Mouse (Mus musculus): ENCODE data around the gene Dcaf8. TPM values are rescaled to one million over a fixed set of nuclear protein-coding genes. Genes with fewer than 3 reads are reported as not detected.

Dcaf8 gene
- total and polyA plus RNA-seq, 3 experiments = 31.7 to 49.0 (median 45.8) TPM

DNA sequence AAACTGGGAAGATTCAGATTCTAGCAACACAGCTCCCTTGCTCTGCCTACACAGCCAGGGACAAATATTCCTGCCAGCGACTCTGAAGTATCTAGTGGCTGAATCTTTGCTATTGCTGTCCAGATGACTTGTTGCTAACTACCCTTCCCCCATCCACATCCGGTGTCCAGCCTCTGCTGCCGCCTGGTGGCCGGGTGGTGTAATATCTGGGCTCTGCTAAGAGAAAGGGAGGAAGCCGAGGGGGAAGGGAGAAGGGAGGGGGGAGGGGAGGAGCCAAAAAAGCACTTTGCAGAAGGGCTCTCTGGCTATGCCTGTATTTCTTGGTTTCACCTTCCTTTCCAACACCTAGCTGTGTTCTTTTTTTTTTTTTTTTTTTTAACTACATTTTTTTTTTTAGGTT is 69.3 kb downstream of the Dcaf8 start (continued):
- TF ChIP-seq BHLHE40 (IDR thresholded peaks at IDR 0.05; ENCODE audit: borderline replicate concordance, low read depth, low read length) (peak; percentile 62; the same call in 1 of the 2 replicates), MAZ (IDR thresholded peaks at IDR 0.05; ENCODE audit: low read depth, low read length) (peak; percentile 97), SIN3A (IDR thresholded peaks at IDR 0.05; ENCODE audit: low read length) (peak; percentile 61; the same call in 1 of the 2 replicates)

GRCm38 (mm10) chr1:172218164-172218910 is 70.5 kb downstream of the Dcaf8 start:
- Histone ChIP-seq H3K9ac (ENCODE audit: control insufficient read depth, low read depth, low read length, poor library complexity, severe bottlenecking) (no peak overlapping the region), H3K27ac (ENCODE audit: control insufficient read depth, low read depth, low read length) (no peak overlapping the region), H3K36me3 (ENCODE audit: control insufficient read depth in 1 of 2, insufficient read depth in 2 of 2, low read length in 2 of 2) (peaks cover 0 to 4% of the 10 kb centered on the region in 2 experiments; a peak in 2 of 4 replicates), H3K4me1 (ENCODE audit: control insufficient read depth in 1 of 2, insufficient read depth in 2 of 2, low read length in 2 of 2) (peaks cover 0 to 4% of the 10 kb centered on the region in 2 experiments; a peak in 1 of 4 replicates), H3K79me2 (ENCODE audit: control insufficient read depth, insufficient read depth, low read length, poor library complexity) (no peaks in the 10 kb centered on the region), H3K27me3 (ENCODE audit: control insufficient read depth in 1 of 2, insufficient read depth in 2 of 2, low read length in 2 of 2) (peaks cover 3 to 4% of the 10 kb centered on the region in 2 experiments; a peak in 3 of 4 replicates), H3K9me3 (replicated peaks; ENCODE audit: insufficient read depth, low read length) (no peaks in the 10 kb centered on the region), H3K4me3 (ENCODE audit: control insufficient read depth in 1 of 2, insufficient read depth in 1 of 2, low read depth in 2 of 2, low read length in 2 of 2) (no peak overlapping the region)
- no peak for TF ChIP-seq BHLHE40 (IDR thresholded peaks at IDR 0.05; ENCODE audit: borderline replicate concordance, low read depth, low read length)
- TF ChIP-seq POLR2AphosphoS2 (IDR thresholded peaks at IDR 0.05; ENCODE audit: low read length) = no peak
- no peak for TF ChIP-seq MYB (IDR thresholded peaks at IDR 0.05; ENCODE audit: low read depth, low read length)
- no peak for TF ChIP-seq NELFE (IDR thresholded peaks at IDR 0.05; ENCODE audit: low read depth, low read length)
- no peak for TF ChIP-seq TAL1 (IDR thresholded peaks at IDR 0.05; ENCODE audit: low read length)
- TF ChIP-seq POLR2A (IDR thresholded peaks at IDR 0.05; ENCODE audit: control insufficient read depth in 1 of 2, insufficient read depth in 1 of 2, low read depth in 1 of 2, low read length in 2 of 2, poor library complexity in 1 of 2) = no peak
- TF ChIP-seq MEF2A (IDR thresholded peaks at IDR 0.05; ENCODE audit: extremely low read depth, insufficient replicate concordance, low read depth, low read length, poor library complexity, severe bottlenecking) = no peak
- DNase-seq (ENCODE audit: low read depth, low spot score) = no peak

DNA sequence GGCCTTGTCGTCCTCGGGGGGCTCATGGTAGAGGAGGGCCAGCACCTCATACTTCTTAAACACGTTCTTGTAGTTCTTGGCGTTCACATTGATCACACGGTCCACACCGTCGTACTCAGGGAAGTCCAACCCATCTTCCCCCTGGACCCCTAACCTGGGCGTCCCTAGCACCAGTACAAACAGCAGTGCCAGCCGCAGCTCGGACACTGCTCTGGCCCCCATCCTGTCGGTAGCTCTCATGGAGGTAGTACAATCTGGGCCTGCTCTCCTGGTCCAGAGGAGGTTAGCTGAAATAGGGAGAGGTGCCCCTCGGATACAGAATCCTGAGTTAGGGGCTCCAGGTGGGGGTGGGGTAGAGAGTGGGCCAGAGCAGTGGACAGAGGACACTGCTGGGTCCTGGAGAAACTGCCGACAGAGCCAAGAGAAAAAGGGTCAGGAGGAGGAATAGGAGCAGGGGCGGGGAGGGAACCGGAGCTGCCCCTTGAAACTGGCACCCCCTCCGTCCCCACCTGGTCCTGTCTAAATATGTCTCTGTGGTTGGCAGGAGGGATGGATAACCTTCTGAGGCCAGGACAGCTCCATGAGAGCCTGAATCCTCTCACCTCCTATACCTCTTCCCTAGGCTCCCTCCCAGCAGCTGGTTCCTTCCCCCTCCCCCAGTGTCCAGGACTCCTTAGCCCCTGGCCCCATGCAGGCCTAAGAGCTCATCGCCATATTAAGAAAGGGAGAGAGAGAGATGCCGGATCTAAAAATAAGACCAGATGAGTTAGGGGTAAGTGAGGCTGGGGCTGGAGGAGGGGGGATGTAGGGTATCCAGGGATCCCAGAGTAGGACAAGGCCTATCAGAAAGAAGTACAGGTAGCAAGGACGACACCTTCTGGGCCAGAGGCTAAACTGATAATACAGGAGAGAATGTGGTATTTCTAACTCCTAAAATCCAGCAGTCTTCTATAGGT is 71.8 kb downstream of the Dcaf8 start, which contains the start of gene Casq1:
TSS of gene Casq1 (minus strand) at position 418 of the 956 bp plus-strand sequence.
- Histone ChIP-seq H3K9me3 (replicated peaks; ENCODE audit: insufficient read depth, low read length) (no peaks in the 10 kb centered on the region), H3K27ac (ENCODE audit: control insufficient read depth, low read depth, low read length) (no peak within 1 kb of the TSS), H3K4me1 (ENCODE audit: control insufficient read depth in 1 of 2, insufficient read depth in 2 of 2, low read length in 2 of 2) (peaks cover 0 to 4% of the 10 kb centered on the region in 2 experiments; a peak in 1 of 4 replicates), H3K4me3 (ENCODE audit: control insufficient read depth in 1 of 2, insufficient read depth in 1 of 2, low read depth in 2 of 2, low read length in 2 of 2) (no peak within 1 kb of the TSS), H3K79me2 (ENCODE audit: control insufficient read depth, insufficient read depth, low read length, poor library complexity) (no peaks in the 10 kb centered on the region), H3K27me3 (ENCODE audit: control insufficient read depth in 1 of 2, insufficient read depth in 2 of 2, low read length in 2 of 2) (peaks cover 3 to 5% of the 10 kb centered on the region in 2 experiments; a peak in 3 of 4 replicates), H3K36me3 (ENCODE audit: control insufficient read depth in 1 of 2, insufficient read depth in 2 of 2, low read length in 2 of 2) (peaks cover 0 to 4% of the 10 kb centered on the region in 2 experiments; a peak in 2 of 4 replicates), H3K9ac (ENCODE audit: control insufficient read depth, low read depth, low read length, poor library complexity, severe bottlenecking) (no peak within 1 kb of the TSS)
- DNase-seq (ENCODE audit: low read depth, low spot score) = no peak
- TF ChIP-seq RCOR1 (IDR thresholded peaks at IDR 0.05; ENCODE audit: low read depth, low read length) (no peak), ZNF384 (IDR thresholded peaks at IDR 0.05; ENCODE audit: low read depth, low read length) (no peak), ZC3H11A (IDR thresholded peaks at IDR 0.05; ENCODE audit: low read depth, low read length) (no peak), USF2 (IDR thresholded peaks at IDR 0.05; ENCODE audit: borderline replicate concordance in 1 of 2, insufficient read depth in 1 of 2, low read depth in 1 of 2, low read length in 2 of 2) (no peak), TAL1 (IDR thresholded peaks at IDR 0.05; ENCODE audit: low read length) (no peak), ETS1 (IDR thresholded peaks at IDR 0.05; ENCODE audit: low read depth, low read length) (no peak), GATA1 (IDR thresholded peaks at IDR 0.05; ENCODE audit: low read depth, low read length) (no peak), NELFE (IDR thresholded peaks at IDR 0.05; ENCODE audit: low read depth, low read length) (no peak), POLR2AphosphoS5 (IDR thresholded peaks at IDR 0.05; ENCODE audit: borderline replicate concordance, low read depth, low read length) (no peak), TBP (IDR thresholded peaks at IDR 0.05; ENCODE audit: low read depth, low read length) (no peak), MAZ (IDR thresholded peaks at IDR 0.05; ENCODE audit: low read depth, low read length) (no peak), MXI1 (IDR thresholded peaks at IDR 0.05; ENCODE audit: low read depth, low read length) (no peak), USF1 (IDR thresholded peaks at IDR 0.05; ENCODE audit: low read depth, low read length) (no peak), MAX (IDR thresholded peaks at IDR 0.05; ENCODE audit: low read length) (no peak), POLR2AphosphoS2 (IDR thresholded peaks at IDR 0.05; ENCODE audit: low read length) (no peak), POLR2A (IDR thresholded peaks at IDR 0.05; ENCODE audit: control insufficient read depth in 1 of 2, insufficient read depth in 1 of 2, low read depth in 1 of 2, low read length in 2 of 2, poor library complexity in 1 of 2) (no peak), EP300 (IDR thresholded peaks at IDR 0.05; ENCODE audit: low read depth in 1 of 2, low read length in 2 of 2) (no peak), ZMIZ1 (IDR thresholded peaks at IDR 0.05; ENCODE audit: low read depth, low read length) (no peak), ELF1 (IDR thresholded peaks at IDR 0.05; ENCODE audit: low read depth, low read length) (no peak), E2F4 (IDR thresholded peaks at IDR 0.05; ENCODE audit: borderline replicate concordance, low read depth, low read length) (no peak)

Measured in MEL (cell line).